Mouse (Mus musculus) central nervous system, embryonic 11.5 days (tissue): ENCODE results near the gene Fam81b. TPM values are rescaled to one million over a fixed set of nuclear protein-coding genes. Genes with fewer than 3 reads are reported as not detected.

Source experiments
- polyA plus RNA-seq: library from polyadenylated mRNA; depleted of rRNA; stranded (reverse); fragments of >200 nt; gene quantifications from 2 replicates; pipeline ENCODE4 v1.2.3, GENCODE M21; 2012; rRNA removed

Fam81b gene
- 0.04 and 0.05 TPM in 2 replicates for polyA plus RNA-seq

GRCm38 (mm10) chr13:76304637-76305122, at the start of gene Fam81b:
Fam81b (minus strand) TSS chr13:76305072.

Other genes with a start within 250 kb of the Fam81b start
- 0.29 and 0.32 TPM in 2 replicates for gene Gpr150, start 248.1 kb downstream of the Fam81b start, polyA plus RNA-seq
- 2.5 and 6.0 TPM in 2 replicates for gene Arsk, start 206.4 kb downstream of the Fam81b start, polyA plus RNA-seq
- 13.2 and 16.8 TPM in 2 replicates for gene Ttc37, start 206.3 kb downstream of the Fam81b start, polyA plus RNA-seq
- 1.5 and 1.8 TPM in 2 replicates for gene Mctp1, start 79.5 kb upstream of the Fam81b start, polyA plus RNA-seq